Mouse (Mus musculus) megakaryocyte, embryonic 14.5 days (primary cell): ENCODE measurements around the gene Sumo3.

ENCODE experiments used
- FLI1 ChIP-seq: IDR thresholded peaks from 2 replicates; pipeline ENCODE4 v1.6.1; 2012; ENCODE audit warnings: low read length, inconsistent platforms, mixed read lengths
- GATA1 ChIP-seq: IDR thresholded peaks from 3 replicates; pipeline ENCODE4 v1.6.1; 2012; ENCODE audit warnings: mixed read lengths, low read length, inconsistent platforms, borderline replicate concordance

DNA sequence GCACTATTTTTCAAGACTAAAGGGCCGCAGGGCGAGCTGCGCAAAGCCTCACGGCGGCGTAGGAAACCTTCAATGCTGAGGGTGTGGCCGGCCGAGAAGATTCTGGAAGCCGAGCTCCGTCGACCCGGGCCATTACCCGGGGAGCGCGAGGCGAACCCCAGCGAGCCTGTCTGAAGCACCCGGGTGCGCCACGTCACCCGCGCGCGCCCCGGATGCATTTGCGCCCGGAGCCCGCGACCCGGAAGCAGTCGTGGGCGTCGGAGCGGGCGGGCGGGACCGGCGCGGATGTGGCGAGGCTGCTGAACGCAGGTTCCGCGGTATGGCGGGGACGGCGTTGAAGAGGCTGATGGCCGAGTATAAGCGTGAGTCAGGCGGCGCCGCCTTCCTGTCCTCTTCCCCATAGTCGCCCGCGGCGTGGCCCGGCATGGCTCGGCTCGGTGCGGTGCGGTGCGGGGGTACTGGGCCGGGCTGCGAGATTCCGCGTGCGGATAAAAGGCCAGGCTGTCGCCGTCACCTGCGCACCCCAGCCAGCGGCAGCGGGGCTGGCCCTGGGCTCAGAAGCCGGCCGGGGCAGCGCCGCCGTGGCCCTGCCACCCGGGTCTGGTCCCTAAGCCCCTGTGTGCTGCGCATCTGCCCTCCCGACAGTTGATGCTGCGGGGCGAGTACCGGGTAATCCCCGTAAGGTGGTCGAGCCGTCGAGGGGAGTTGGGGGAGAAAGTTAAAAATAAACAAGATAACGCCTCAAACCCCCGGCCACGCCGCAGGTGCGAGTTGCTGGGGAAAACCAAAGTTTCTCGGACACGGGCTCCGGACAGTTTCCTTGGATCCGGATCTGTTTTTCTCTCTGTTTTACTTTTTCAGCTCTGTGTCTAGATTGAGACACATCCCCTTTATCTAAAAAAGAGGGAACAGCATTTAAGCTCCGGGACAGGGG, 16.4 kb downstream of the Sumo3 start, which contains the start of gene Ube2g2:
- TF ChIP-seq GATA1, result no peak
- no peak; the same call in 1 of the 2 replicates for TF ChIP-seq FLI1
